Mouse (Mus musculus): ENCODE data around the gene Prss58.

Prss58 gene

GRCm38 (mm10) chr6:40900287-40900686 lies at the start of gene Prss58:
Gene Prss58, minus strand, starts transcription at chr6:40900387.
- DNase-seq (ENCODE audit: low spot score), result no peak

GRCm38 (mm10) chr6:40940457-40940856 lies 40.3 kb upstream of the Prss58 start, which contains the start of gene 1700074P13Rik:
Gene 1700074P13Rik, minus strand, starts transcription at chr6:40940557.
- DNase-seq (ENCODE audit: low spot score), result no peak

- DNase-seq (ENCODE audit: low spot score), result no peak
Observed at GRCm38 (mm10) chr6:40919954-40920353, 19.8 kb upstream of the Prss58 start.

- no peak for DNase-seq (ENCODE audit: low spot score)
Observed at GRCm38 (mm10) chr6:40894716-40895115, 5.5 kb downstream of the Prss58 start.

- DNase-seq (ENCODE audit: low spot score), result no peak
Observed at GRCm38 (mm10) chr6:40893577-40893976, 6.6 kb downstream of the Prss58 start.

- DNase-seq (ENCODE audit: low spot score), result no peak
Observed at GRCm38 (mm10) chr6:40891754-40892153, 8.4 kb downstream of the Prss58 start.

- no peak for DNase-seq (ENCODE audit: low spot score)
Observed at GRCm38 (mm10) chr6:40890973-40891372, 9.2 kb downstream of the Prss58 start.

- no peak for DNase-seq (ENCODE audit: low spot score)
Observed at GRCm38 (mm10) chr6:40887394-40887793, 12.8 kb downstream of the Prss58 start, which contains the start of gene Moxd2. Gene Moxd2, minus strand, starts transcription at chr6:40887494.

- peak; percentile 7 for DNase-seq (ENCODE audit: low spot score)
Observed at GRCm38 (mm10) chr6:40845283-40845682, 54.9 kb downstream of the Prss58 start.

All from layer of hippocampus, adult 9-10 months (tissue).